Mouse (Mus musculus) testis, postnatal 10 days (tissue): ENCODE measurements around the gene Rhot2.

Source experiments
- DNase-seq: peaks from one replicate; pipeline ENCODE4 v3.0.0; 2021; ENCODE audit warnings: low spot score

The Rhot2 gene

DNA sequence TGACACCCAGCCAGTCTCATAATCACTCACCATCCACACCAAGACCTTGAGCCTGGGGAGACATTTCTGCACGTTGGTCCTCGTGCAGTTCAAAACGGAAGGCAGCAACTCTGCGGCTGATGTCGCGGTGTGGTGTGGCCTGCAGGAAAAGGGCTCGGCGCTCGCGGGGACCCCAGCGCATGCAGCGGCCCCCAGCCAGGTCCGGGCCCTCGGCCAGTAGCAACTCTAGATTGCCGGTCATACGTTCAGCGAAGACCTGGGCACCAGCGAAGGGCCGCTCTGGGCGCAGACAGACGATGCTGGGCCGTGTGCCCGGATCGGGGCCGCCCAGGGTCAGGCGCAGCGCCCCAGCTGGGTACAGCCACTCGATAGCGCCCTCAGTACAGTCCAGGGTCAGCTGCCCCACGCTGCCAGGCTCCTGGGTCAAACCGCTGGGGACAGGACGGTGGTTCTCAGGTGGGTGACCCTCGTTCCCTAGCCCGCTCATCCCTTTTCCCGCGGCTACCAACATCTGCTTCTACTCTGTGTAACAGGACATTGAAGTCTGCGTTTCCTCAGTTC lies 48.4 kb downstream of the Rhot2 start:
- peak; percentile 55 for DNase-seq

DNA sequence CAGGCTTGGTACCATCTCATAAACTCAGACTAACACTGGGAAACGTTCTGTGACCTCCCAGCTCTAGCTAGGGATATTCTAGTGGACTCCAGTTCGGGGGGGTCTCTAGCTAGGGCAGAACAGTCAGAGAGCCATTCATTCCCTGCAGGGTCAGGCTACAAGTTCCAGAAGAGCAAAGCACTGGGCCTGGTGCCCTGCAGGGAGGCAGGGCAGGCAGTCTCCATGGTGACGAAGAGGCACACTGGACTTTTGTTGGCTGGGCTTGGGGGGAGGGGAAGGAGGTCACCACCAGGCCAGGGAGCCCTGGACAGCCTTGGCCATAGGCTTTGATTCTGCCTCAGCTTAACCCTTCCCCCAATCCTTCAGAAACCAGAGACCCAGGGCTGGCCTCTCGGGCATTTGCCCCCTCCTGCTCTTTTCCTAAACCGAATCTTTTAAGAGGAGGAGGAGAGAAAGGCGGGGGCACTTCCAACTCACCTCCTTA lies 49.0 kb downstream of the Rhot2 start, which contains the start of gene AC134908.4:
Gene AC134908.4 (minus strand): TSS at position 51 of the 484 bp plus-strand sequence.
- DNase-seq = no peak

DNA sequence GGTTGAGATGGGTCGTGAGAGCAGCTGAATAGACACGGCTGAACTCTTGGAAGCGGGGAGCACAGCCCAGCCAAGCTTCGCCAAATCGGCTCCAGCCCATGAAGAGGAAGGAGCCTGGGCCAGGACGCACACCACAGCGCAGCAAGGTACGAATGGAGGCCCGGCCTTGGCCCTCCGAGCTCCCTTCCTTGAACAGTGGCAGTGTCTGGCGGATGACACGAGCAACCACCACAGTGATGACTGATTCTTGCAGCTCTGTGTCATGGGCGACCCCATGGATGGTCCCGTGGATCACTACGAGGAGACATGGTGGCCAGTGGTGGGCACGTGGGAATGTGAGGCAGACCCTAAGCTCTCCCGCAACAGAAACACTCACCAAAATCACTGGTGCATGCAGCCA lies 49.7 kb downstream of the Rhot2 start:
- no peak for DNase-seq

DNA sequence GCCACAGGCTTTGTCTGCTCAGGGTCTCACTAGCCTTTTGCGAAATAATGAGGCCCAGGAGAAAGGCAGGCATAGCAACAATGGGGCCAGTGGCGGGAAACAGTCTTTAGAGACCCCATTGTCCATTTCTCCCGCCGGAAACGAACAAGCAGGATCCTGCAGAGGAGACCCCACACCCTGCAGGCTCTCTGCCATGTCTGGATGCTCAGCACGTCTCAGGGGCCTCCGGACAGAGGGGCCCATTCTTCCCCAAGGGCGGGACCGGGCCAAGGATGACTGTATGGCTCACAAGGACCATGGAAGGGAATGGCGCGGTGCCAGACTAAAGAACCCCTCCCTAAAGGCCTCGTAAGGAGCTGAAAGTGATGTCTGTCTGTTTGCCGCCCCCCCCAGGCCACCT lies 50.5 kb downstream of the Rhot2 start:
- DNase-seq = peak; percentile 59

DNA sequence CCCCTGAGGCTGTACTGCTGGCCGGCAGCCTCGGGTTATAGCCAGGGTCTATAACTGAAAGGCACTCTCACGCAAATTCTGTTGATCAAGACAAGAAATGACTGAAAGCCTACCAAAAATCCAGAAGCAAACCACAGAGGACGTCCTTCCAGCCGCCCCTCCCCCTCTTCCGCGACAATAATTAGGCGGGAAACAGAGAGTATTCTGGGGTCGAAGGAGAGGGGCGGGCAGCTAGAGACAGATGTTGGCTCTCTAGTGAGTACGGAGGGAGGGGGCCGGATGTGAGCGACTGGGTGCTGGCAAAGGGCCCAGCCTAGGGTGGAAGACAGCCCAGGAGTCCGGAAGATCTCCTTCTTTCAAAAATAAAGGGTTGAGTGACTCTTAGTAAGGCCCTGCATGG lies 52.0 kb downstream of the Rhot2 start, which contains the start of gene Fam173a:
Gene Fam173a (minus strand): TSS at position 287 of the 400 bp plus-strand sequence.
- DNase-seq = peak; percentile 86

DNA sequence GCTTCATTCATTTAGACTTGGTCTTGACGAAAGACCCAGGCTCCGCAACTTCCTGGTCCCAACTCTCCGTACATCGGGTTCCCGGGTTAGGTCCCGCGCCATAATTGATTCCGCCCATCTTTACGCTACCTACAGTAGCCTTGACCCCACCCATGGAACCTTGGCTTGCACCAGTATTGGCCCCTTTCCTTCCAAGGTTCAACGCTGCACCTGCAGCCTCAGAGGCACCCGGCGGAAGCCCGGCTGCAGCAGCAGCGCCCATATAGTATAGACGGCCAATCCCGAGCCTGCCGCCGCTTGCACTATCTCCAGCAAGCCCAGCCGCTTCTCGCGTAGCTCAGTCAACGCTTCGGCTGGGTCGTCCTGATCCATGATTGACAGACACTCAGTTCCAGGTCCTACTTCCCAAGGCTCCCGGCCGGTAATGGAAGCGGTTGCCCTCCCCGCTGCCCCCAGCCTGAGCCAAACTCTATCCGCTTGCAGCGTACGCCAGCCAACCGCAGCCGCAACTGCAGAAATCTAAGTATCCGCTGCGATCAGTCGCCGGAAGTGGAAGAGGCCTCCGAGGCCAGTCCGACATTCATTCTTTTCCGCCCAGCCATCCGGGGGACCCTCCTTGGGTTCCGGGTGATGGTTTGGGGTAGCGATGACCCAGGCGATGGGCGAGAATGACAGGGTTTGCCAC lies 52.7 kb downstream of the Rhot2 start:
- peak; percentile 89 for DNase-seq

GRCm38 (mm10) chr17:25791320-25791842 lies 53.3 kb downstream of the Rhot2 start:
- DNase-seq = no peak
